Mouse (Mus musculus) ES-E14 (cell line): ENCODE measurements around the gene Nav3. TPM values are rescaled to one million over a fixed set of nuclear protein-coding genes. Genes with fewer than 3 reads are reported as not detected.

Experiments used
- DNase-seq: peaks from one replicate; pipeline ENCODE4 v3.0.0-alpha.2; 2013; ENCODE audit warnings: low read depth, low spot score
- H3K27ac ChIP-seq: 2 replicates; pipeline ENCODE4 v1.5.1; 2012; ENCODE audit warnings: low read depth, mild to moderate bottlenecking, low read length, moderate library complexity, mixed read lengths; ENCODE audit not compliant: poor library complexity, insufficient read depth, severe bottlenecking
- H3K36me3 ChIP-seq: 2 replicates; pipeline ENCODE4 v1.6.1; 2012; ENCODE audit warnings: mild to moderate bottlenecking, low read length, moderate library complexity, mixed read lengths; ENCODE audit not compliant: control insufficient read depth, poor library complexity, insufficient read depth, severe bottlenecking
- H3K4me1 ChIP-seq, 2 experiments: fragments of 150-350 bp in 1 of 2; sonication (generic) in 1 of 2; 2 replicates each; pipeline ENCODE4 v1.6.1; 2012; ENCODE audit warnings: low read length in 2 of 2, mild to moderate bottlenecking in 1 of 2, mixed read lengths in 1 of 2; ENCODE audit not compliant: control insufficient read depth in 2 of 2, insufficient read depth in 2 of 2, poor library complexity in 1 of 2
- H3K4me3 ChIP-seq, 2 experiments: fragments of 150-350 bp in 1 of 2; sonication (generic) in 1 of 2; 2 replicates each; pipeline ENCODE4 v1.5.1; 2012; ENCODE audit warnings: low read length in 2 of 2, low read depth in 1 of 2, mild to moderate bottlenecking in 1 of 2, mixed read lengths in 1 of 2; ENCODE audit not compliant: insufficient read depth in 1 of 2, poor library complexity in 1 of 2, severe bottlenecking in 1 of 2
- H3K9ac ChIP-seq: 2 replicates; pipeline ENCODE4 v1.6.1; 2012; ENCODE audit warnings: low read depth, mild to moderate bottlenecking, low read length, mixed read lengths; ENCODE audit not compliant: poor library complexity, insufficient read depth, severe bottlenecking
- H3K9me3 ChIP-seq: fragments of 150-350 bp; sonication (generic); 2 replicates; pipeline ENCODE4 v1.6.1; 2012; ENCODE audit warnings: low read depth, mild to moderate bottlenecking, low read length; ENCODE audit not compliant: control insufficient read depth, insufficient read depth
- CHD2 ChIP-seq: IDR thresholded peaks from 2 replicates; pipeline ENCODE4 v1.6.1; 2014; ENCODE audit warnings: mild to moderate bottlenecking, low read depth, low read length, inconsistent platforms
- HCFC1 ChIP-seq: IDR thresholded peaks from 2 replicates; pipeline ENCODE4 v1.6.1; 2012; ENCODE audit warnings: low read length, inconsistent platforms, borderline replicate concordance; ENCODE audit not compliant: insufficient read depth
- MAFK ChIP-seq: IDR thresholded peaks from 2 replicates; pipeline ENCODE4 v1.6.1; 2014; ENCODE audit warnings: mild to moderate bottlenecking, low read depth, low read length, inconsistent platforms; ENCODE audit not compliant: insufficient read depth
- ZC3H11A ChIP-seq: IDR thresholded peaks from 2 replicates; pipeline ENCODE4 v1.6.1; 2012; ENCODE audit warnings: low read depth, mild to moderate bottlenecking, inconsistent platforms, low read length, borderline replicate concordance
- ZNF384 ChIP-seq: IDR thresholded peaks from 2 replicates; pipeline ENCODE4 v1.6.1; 2012; ENCODE audit warnings: low read depth, low read length, inconsistent platforms
- in situ Hi-C, 2 experiments: fragments of 600-800 bp; cut with MboI; formaldehyde crosslinking; loops; one replicate each; pipeline ENCODE4 v1.15.1; 2025; ENCODE audit warnings: low sequenced_read_pairs in 2 of 2, inconsistent platforms in 1 of 2; ENCODE audit not compliant: unreplicated experiment in 2 of 2
- total RNA-seq: library from RNA; depleted of rRNA; stranded (reverse); fragments of 300-350 nt; gene quantifications from 2 replicates; pipeline ENCODE4 v1.2.3, GENCODE M21; 2012

Gene Nav3
- total RNA-seq, 1 experiment: 1.4 TPM

GRCm38 (mm10) chr10:109641806-109642205 lies 814.2 kb downstream of the Nav3 start:
- no peaks in the 10 kb centered on the region for H3K36me3 ChIP-seq
- in situ Hi-C loops: no loop called here

GRCm38 (mm10) chr10:109637702-109638101 lies 818.3 kb downstream of the Nav3 start:
- DNase-seq: no peak
- in situ Hi-C loops: no loop called here
- Histone ChIP-seq H3K9me3 (no peaks in the 10 kb centered on the region), H3K27ac (no peak overlapping the region), H3K4me1 (no peaks in the 10 kb centered on the region), H3K36me3 (no peaks in the 10 kb centered on the region), H3K4me3 (no peak overlapping the region), H3K9ac (no peak overlapping the region)
- TF ChIP-seq ZC3H11A: no peak
- TF ChIP-seq HCFC1: no peak
- TF ChIP-seq MAFK: no peak
- TF ChIP-seq ZNF384: no peak
- no peak for TF ChIP-seq CHD2

More at GRCm38 (mm10) chr10:109641806-109642205, 814.2 kb downstream of the Nav3 start:
- Histone ChIP-seq H3K4me1 (no peaks in the 10 kb centered on the region), H3K4me3 (no peak overlapping the region), H3K27ac (no peak overlapping the region), H3K9ac (no peak overlapping the region), H3K9me3 (no peaks in the 10 kb centered on the region)
- no peak for DNase-seq
- no peak for TF ChIP-seq CHD2
- TF ChIP-seq MAFK: no peak
- no peak for TF ChIP-seq ZC3H11A
- no peak for TF ChIP-seq HCFC1
- no peak for TF ChIP-seq ZNF384
